Mouse (Mus musculus) heart, postnatal 25 days (tissue): Measurements from ENCODE around the gene Daxx. TPM values are rescaled to one million over a fixed set of nuclear protein-coding genes. Genes with fewer than 3 reads are reported as not detected.
"Not testable (repeated sequence)": the region's sequence is repeated elsewhere in the genome, so short reads cannot be mapped to it uniquely, and the experiment has no call there.

Experiments
- DNase-seq: peaks from one replicate; pipeline ENCODE4 v3.0.0; 2022; ENCODE audit warnings: low spot score
- intact Hi-C: fragments of 180-260 bp; cut with DNase I; formaldehyde crosslinking; loops from one replicate; pipeline ENCODE4 v1.15.1; 2025
- total RNA-seq, 2 experiments: library from RNA; stranded (reverse); gene quantifications; 2 replicates each; pipeline ENCODE4 v1.2.3; 2021

Gene Daxx
- total RNA-seq, 2 experiments from 2014 or later, result 14.3 to 17.5 TPM

- DNase-seq, result no peak
- intact Hi-C loops, result no loop called here
These were observed 26.3 kb downstream of the Daxx start for GRCm38 (mm10) chr17:33935422-33936055.

- DNase-seq, result no peak
- intact Hi-C loops, result no loop called here
These were observed 27.8 kb downstream of the Daxx start for GRCm38 (mm10) chr17:33936993-33937392.

GRCm38 (mm10) chr17:33938783-33939182 is 29.6 kb downstream of the Daxx start:
- intact Hi-C loops, result no loop called here
- DNase-seq, result no peak

GRCm38 (mm10) chr17:33940206-33940805 is 31.1 kb downstream of the Daxx start, which contains the start of the genes Pfdn6 and Wdr46:
Gene Pfdn6, minus strand, starts transcription at chr17:33940343.
Gene Wdr46, plus strand, starts transcription at chr17:33940660.
- intact Hi-C loops, result loop anchor here (1.0 kb wide), 1 partner anchor 15 kb away; the partner anchor contains the start of gene Vps52
- peak; percentile 71 for DNase-seq

GRCm38 (mm10) chr17:33940981-33941380 is 31.8 kb downstream of the Daxx start:
- intact Hi-C loops, result loop anchor here (1.0 kb wide), 1 partner anchor 14 kb away; the partner anchor contains the start of gene Vps52
- no peak for DNase-seq

GRCm38 (mm10) chr17:33941381-33941780 is 32.2 kb downstream of the Daxx start:
- intact Hi-C loops, result no loop called here
- DNase-seq, result no peak

GRCm38 (mm10) chr17:33943454-33943853 is 34.2 kb downstream of the Daxx start:
- intact Hi-C loops, result no loop called here
- DNase-seq, result no peak

GRCm38 (mm10) chr17:33947430-33948089 is 38.3 kb downstream of the Daxx start:
- intact Hi-C loops, result no loop called here
- DNase-seq, result no peak

GRCm38 (mm10) chr17:33948090-33948904 is 39.1 kb downstream of the Daxx start:
- no peak for DNase-seq
- intact Hi-C loops, result no loop called here

GRCm38 (mm10) chr17:33948905-33949537 is 39.8 kb downstream of the Daxx start:
- intact Hi-C loops, result no loop called here
- DNase-seq, result no peak

- DNase-seq, result no peak
- intact Hi-C loops, result no loop called here
These were observed 41.0 kb downstream of the Daxx start for GRCm38 (mm10) chr17:33950131-33950625.

- intact Hi-C loops, result no loop called here
- peak; percentile 54 for DNase-seq
These were observed 42.1 kb downstream of the Daxx start, which contains the start of gene B3galt4 for GRCm38 (mm10) chr17:33951021-33951946. Gene B3galt4, minus strand, starts transcription at chr17:33951488.

- intact Hi-C loops, DNase-seq: not testable (repeated sequence)
These were observed 42.8 kb downstream of the Daxx start for GRCm38 (mm10) chr17:33952015-33952414.

- DNase-seq, result no peak
- intact Hi-C loops, result no loop called here
These were observed 43.7 kb downstream of the Daxx start for GRCm38 (mm10) chr17:33952879-33953278.

- no peak for DNase-seq
These were observed 44.1 kb downstream of the Daxx start for GRCm38 (mm10) chr17:33953310-33953709.

GRCm38 (mm10) chr17:33953961-33954565 is 44.8 kb downstream of the Daxx start:
- intact Hi-C loops, result no loop called here

More at GRCm38 (mm10) chr17:33953310-33953709, 44.1 kb downstream of the Daxx start:
- intact Hi-C loops, result no loop called here

GRCm38 (mm10) chr17:33954646-33955554 is 45.7 kb downstream of the Daxx start:
- intact Hi-C loops, result loop anchor here (1.0 to 5.0 kb wide), 2 partner anchors 15 to 1397 kb away; partner anchors contain the start of genes Pfdn6 and Wdr46
- no peak for DNase-seq

More at GRCm38 (mm10) chr17:33953961-33954565, 44.8 kb downstream of the Daxx start:
- no peak for DNase-seq
